Mouse (Mus musculus) embryonic fibroblast, embryonic 13.5 days (primary cell): ENCODE data around the gene Myh7.
"Not testable (repeated sequence)": the region's sequence is repeated elsewhere in the genome, so short reads cannot be mapped to it uniquely, and the experiment has no call there.

Source experiments
- CTCF ChIP-seq: IDR thresholded peaks from 2 replicates; pipeline ENCODE4 v1.5.1; 2011; ENCODE audit warnings: mild to moderate bottlenecking, control low read depth, low read length, moderate library complexity, borderline replicate concordance; ENCODE audit not compliant: insufficient read depth
- POLR2A ChIP-seq: IDR thresholded peaks from 2 replicates; pipeline ENCODE4 v1.6.1; 2011; ENCODE audit warnings: low read depth, mild to moderate bottlenecking, control low read depth, low read length, moderate library complexity

DNA sequence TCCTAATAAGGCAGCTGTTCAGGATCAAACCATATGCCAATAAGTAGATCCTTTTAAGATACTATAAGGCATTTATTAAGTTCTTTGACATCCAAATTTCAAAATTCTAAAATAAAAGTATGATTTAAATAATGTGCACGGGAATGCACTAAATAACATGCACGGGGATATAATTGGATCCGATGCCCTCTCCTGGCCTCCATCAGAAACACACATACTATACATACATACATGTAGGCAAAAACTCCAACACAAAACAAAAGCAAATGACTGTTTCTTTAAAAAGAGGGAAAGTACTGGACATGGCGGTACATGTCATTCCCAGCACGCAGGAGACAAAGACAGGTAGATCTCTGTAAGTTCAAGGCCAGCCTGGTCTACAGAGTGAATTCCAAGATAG lies 5.4 kb upstream of the Myh7 start:
- TF ChIP-seq CTCF, POLR2A: not testable (repeated sequence)
